Mouse (Mus musculus) Patski (cell line): Measurements from ENCODE around the gene Ppp1ca. TPM values are rescaled to one million over a fixed set of nuclear protein-coding genes. Genes with fewer than 3 reads are reported as not detected.

ENCODE experiments used
- ATAC-seq: fragments of 100-300 bp; one replicate; pipeline ENCODE4 v1.8.0; 2021
- CTCF ChIA-PET: fragments of 350-600 bp; sonication (Branson Sonifier 250); formaldehyde crosslinking; loops from one replicate; lab custom pipeline; 2022; ENCODE audit warnings: inconsistent platforms; lab: Charles Lee
- POLR2A ChIA-PET: fragments of 350-600 bp; sonication (Branson Sonifier 250); formaldehyde crosslinking; loops from one replicate; lab custom pipeline; 2022; ENCODE audit warnings: antibody characterized with exemption, inconsistent platforms; lab: Charles Lee
- DNase-seq: peaks from one replicate; pipeline ENCODE4 v3.0.0-alpha.2; 2011; ENCODE audit warnings: low read depth, low spot score
- H3K27me3 ChIP-seq: fragments of 371-371 bp; one replicate; pipeline ENCODE4 v1.5.1; 2021
- CTCF ChIP-seq: fragments of 100-300 bp; IDR thresholded peaks from one replicate; pipeline ENCODE4 v1.5.1; 2021
- in situ Hi-C: fragments of 300-500 bp; cut with MboI; formaldehyde crosslinking; loops from 3 replicates; pipeline ENCODE4 v1.11.1; 2018; ENCODE audit warnings: low pct_unique_long_range_greater_than_20kb, mixed read lengths
- polyA plus RNA-seq: library from polyadenylated mRNA; unstranded; gene quantifications from one replicate; pipeline ENCODE4 v1.2.3, GENCODE M21; 2021

Gene Ppp1ca
- polyA plus RNA-seq, 1 experiment from 2014 or later, result 674 TPM

GRCm38 (mm10) chr19:4232186-4232572 is 40.3 kb downstream of the Ppp1ca start:
- CTCF ChIA-PET, result interaction anchor here (1.0 to 20.5 kb wide), 3 partner anchors 11 to 31 kb away, joined by 3 to 396 read pairs (median 3); partner anchors contain the start of genes AC109138.7, Clcf1 and Rad9a
- POLR2A ChIA-PET, result interaction anchor here (0.9 to 8.3 kb wide), 5 partner anchors 9 to 159 kb away, joined by 3 to 199 read pairs (median 4); partner anchors contain the start of genes AC109138.7 and Clcf1
- in situ Hi-C loops, result no loop called here
- DNase-seq (no peak), ATAC-seq (no peak)
- TF ChIP-seq CTCF, result no peak
- no peaks in the 10 kb centered on the region for H3K27me3 ChIP-seq

- in situ Hi-C loops, result no loop called here
- CTCF ChIA-PET, result interaction anchor here (1.0 to 20.5 kb wide), 3 partner anchors 10 to 31 kb away, joined by 3 to 396 read pairs (median 3); partner anchors contain the start of genes AC109138.7, Clcf1 and Rad9a
- no peak for TF ChIP-seq CTCF
- DNase-seq (no peak), ATAC-seq (no peak)
- no peaks in the 10 kb centered on the region for H3K27me3 ChIP-seq
- POLR2A ChIA-PET, result interaction anchor here (0.9 to 8.3 kb wide), 4 partner anchors 10 to 78 kb away, joined by 3 to 199 read pairs (median 6); partner anchors contain the start of genes AC109138.7 and Clcf1
Measured at GRCm38 (mm10) chr19:4232651-4233050, 40.8 kb downstream of the Ppp1ca start.

- ChIA-PET POLR2A (interaction anchor here (8.3 kb wide), 1 partner anchor 21 kb away, joined by 199 read pairs; the partner anchor contains the start of genes AC109138.7 and Clcf1), CTCF (interaction anchor here (20.5 kb wide), 1 partner anchor 22 kb away, joined by 396 read pairs; the partner anchor contains the start of genes AC109138.7 and Clcf1)
- in situ Hi-C loops, result no loop called here
Measured at GRCm38 (mm10) chr19:4234548-4234947, 42.7 kb downstream of the Ppp1ca start.

GRCm38 (mm10) chr19:4240247-4240668 is 48.4 kb downstream of the Ppp1ca start:
- DNase-seq (no peak), ATAC-seq (no peak)
- ChIA-PET POLR2A (no interaction called here), CTCF (no interaction called here)
- no peaks in the 10 kb centered on the region for H3K27me3 ChIP-seq
- no peak for TF ChIP-seq CTCF
- in situ Hi-C loops, result no loop called here

More at GRCm38 (mm10) chr19:4234548-4234947, 42.7 kb downstream of the Ppp1ca start:
- no peak for TF ChIP-seq CTCF
- H3K27me3 ChIP-seq, result no peaks in the 10 kb centered on the region
- DNase-seq (no peak), ATAC-seq (no peak)

GRCm38 (mm10) chr19:4242416-4242815 is 50.6 kb downstream of the Ppp1ca start:
- ATAC-seq, result no peak
- CTCF ChIA-PET, result interaction anchor here (1.0 to 2.4 kb wide), 9 partner anchors 10 to 43 kb away, joined by 3 to 17 read pairs (median 5); partner anchors contain the start of gene Pold4

GRCm38 (mm10) chr19:4244775-4245174 is 52.9 kb downstream of the Ppp1ca start:
- POLR2A ChIA-PET, result interaction anchor here (0.8 kb wide), 1 partner anchor 13 kb away, joined by 4 read pairs; the partner anchor contains the start of gene Pold4
- no peak for DNase-seq
- H3K27me3 ChIP-seq, result no peaks in the 10 kb centered on the region
- no peak for ATAC-seq
- no peak for TF ChIP-seq CTCF
- in situ Hi-C loops, result loop anchor here (5.0 kb wide), 1 partner anchor 42 kb away; the partner anchor contains the start of gene Rad9a
- CTCF ChIA-PET, result interaction anchor here (1.7 to 3.2 kb wide), 2 partner anchors 10 to 17 kb away, joined by 6 to 10 read pairs; no protein-coding TSS in a partner anchor

More at GRCm38 (mm10) chr19:4242416-4242815, 50.6 kb downstream of the Ppp1ca start:
- TF ChIP-seq CTCF, result peak; percentile 44
- no peaks in the 10 kb centered on the region for H3K27me3 ChIP-seq
- POLR2A ChIA-PET, result interaction anchor here (1.0 kb wide), 2 partner anchors 14 to 15 kb away, joined by 3 to 4 read pairs; no protein-coding TSS in a partner anchor
- in situ Hi-C loops, result no loop called here
- no peak for DNase-seq

Other genes with a start within 250 kb of the Ppp1ca start
- 0.17 TPM for gene Aldh3b3, start 233.4 kb upstream of the Ppp1ca start, polyA plus RNA-seq
- 0.05 TPM for gene Aldh3b2, start 219.7 kb upstream of the Ppp1ca start, polyA plus RNA-seq
- 3.9 TPM for gene Acy3, start 205.5 kb upstream of the Ppp1ca start, polyA plus RNA-seq
- 0.03 TPM for gene Tbx10, start 199.3 kb upstream of the Ppp1ca start, polyA plus RNA-seq
- gene Nudt8, start 191.5 kb upstream of the Ppp1ca start, polyA plus RNA-seq, result 35.1 TPM
- 3.1 TPM for gene Gm49405, start 191.4 kb upstream of the Ppp1ca start, polyA plus RNA-seq
- 7.1 TPM for gene Doc2g, start 188.8 kb upstream of the Ppp1ca start, polyA plus RNA-seq
- 231 TPM for gene Ndufv1, start 179.3 kb upstream of the Ppp1ca start, polyA plus RNA-seq
- 1,288 TPM for gene Gstp1, start 154.1 kb upstream of the Ppp1ca start, polyA plus RNA-seq
- gene Gstp2, start 146.0 kb upstream of the Ppp1ca start, polyA plus RNA-seq, result 379 TPM
- gene Gstp3, start 132.5 kb upstream of the Ppp1ca start, polyA plus RNA-seq, result not detected
- not detected for gene Cabp2, start 110.5 kb upstream of the Ppp1ca start, polyA plus RNA-seq
- gene Cdk2ap2, start 94.9 kb upstream of the Ppp1ca start, polyA plus RNA-seq, result 93.8 TPM
- gene Pitpnm1, start 92.1 kb upstream of the Ppp1ca start, polyA plus RNA-seq, result 109 TPM
- gene Aip, start 66.2 kb upstream of the Ppp1ca start, polyA plus RNA-seq, result 149 TPM
- not detected for gene Gpr152, start 52.3 kb upstream of the Ppp1ca start, polyA plus RNA-seq
- 0.17 TPM for gene Cabp4, start 48.0 kb upstream of the Ppp1ca start, polyA plus RNA-seq
- gene Coro1b, start 43.4 kb upstream of the Ppp1ca start, polyA plus RNA-seq, result 321 TPM
- gene Ptprcap, start 38.5 kb upstream of the Ppp1ca start, polyA plus RNA-seq, result 0.62 TPM
- gene Rps6kb2, start 28.7 kb upstream of the Ppp1ca start, polyA plus RNA-seq, result 43.0 TPM
- gene Carns1, start 16.6 kb upstream of the Ppp1ca start, polyA plus RNA-seq, result 13.7 TPM
- 1.9 TPM for gene Tbc1d10c, start 781 bp upstream of the Ppp1ca start, polyA plus RNA-seq
- 33.9 TPM for gene Rad9a, start 9.6 kb downstream of the Ppp1ca start, polyA plus RNA-seq
- gene Clcf1, start 22.2 kb downstream of the Ppp1ca start, polyA plus RNA-seq, result 122 TPM
- 0.62 TPM for gene AC109138.7, start 22.3 kb downstream of the Ppp1ca start, polyA plus RNA-seq
- 49.5 TPM for gene Pold4, start 39.8 kb downstream of the Ppp1ca start, polyA plus RNA-seq
- 71.3 TPM for gene Ssh3, start 77.1 kb downstream of the Ppp1ca start, polyA plus RNA-seq
- gene Ankrd13d, start 91.1 kb downstream of the Ppp1ca start, polyA plus RNA-seq, result 25.8 TPM
- gene Grk2, start 114.2 kb downstream of the Ppp1ca start, polyA plus RNA-seq, result 74.9 TPM
- 79.6 TPM for gene Kdm2a, start 206.2 kb downstream of the Ppp1ca start, polyA plus RNA-seq
- 108 TPM for gene Rhod, start 247.4 kb downstream of the Ppp1ca start, polyA plus RNA-seq